Mouse (Mus musculus) heart, embryonic 12.5 days (tissue): ENCODE results near the gene Tex33. TPM values are rescaled to one million over a fixed set of nuclear protein-coding genes. Genes with fewer than 3 reads are reported as not detected.
A peak's percentile ranks its signal among the peaks of the same experiment; 100 is the strongest.

Experiments
- ATAC-seq: fragments of 200-750 bp; cut with Nextera tagmentation; 2 replicates; pipeline ENCODE4 v1.8.0; 2017; ENCODE audit warnings: moderate TSS enrichment, moderate library complexity; ENCODE audit not compliant: insufficient number of reproducible peaks, low FRiP score
- H3K27ac ChIP-seq: fragments of 300-500 bp; sonication (generic); 2 replicates; pipeline ENCODE4 v1.5.1; 2016; ENCODE audit warnings: mild to moderate bottlenecking, moderate library complexity; ENCODE audit not compliant: poor library complexity, severe bottlenecking
- H3K27me3 ChIP-seq: fragments of 300-500 bp; sonication (generic); replicated peaks from 2 replicates; pipeline ENCODE4 v1.6.1; 2016; ENCODE audit warnings: mild to moderate bottlenecking, moderate library complexity
- H3K36me3 ChIP-seq: fragments of 300-500 bp; sonication (generic); 2 replicates; pipeline ENCODE4 v1.6.1; 2016; ENCODE audit warnings: mild to moderate bottlenecking, moderate library complexity
- H3K4me1 ChIP-seq: fragments of 300-500 bp; sonication (generic); replicated peaks from 2 replicates; pipeline ENCODE4 v1.6.1; 2016; ENCODE audit warnings: mild to moderate bottlenecking
- H3K4me2 ChIP-seq: fragments of 300-500 bp; sonication (generic); 2 replicates; pipeline ENCODE4 v1.6.1; 2016; ENCODE audit warnings: mild to moderate bottlenecking, moderate library complexity
- H3K4me3 ChIP-seq: fragments of 300-500 bp; sonication (generic); 2 replicates; pipeline ENCODE4 v1.5.1; 2016; ENCODE audit warnings: mild to moderate bottlenecking
- H3K9ac ChIP-seq: fragments of 300-500 bp; sonication (generic); 2 replicates; pipeline ENCODE4 v1.6.1; 2016; ENCODE audit warnings: mild to moderate bottlenecking, moderate library complexity
- H3K9me3 ChIP-seq: fragments of 300-500 bp; sonication (generic); replicated peaks from 2 replicates; pipeline ENCODE4 v1.6.1; 2016; ENCODE audit warnings: mild to moderate bottlenecking, moderate library complexity
- WGBS: fragments of 180-500 bp; shearing (Covaris S2); methylation state at CpG from one replicate; pipeline ENCODE4 v1.1.7; 2016; 5-methylcytosine and 5-hydroxymethylcytosine counted together
- polyA plus RNA-seq: library from polyadenylated mRNA; unstranded; fragments of >200 nt; fragmentation: Nextera tagmentation; extraction: Ambion mirVana; gene quantifications from 2 replicates; pipeline ENCODE4 v1.2.1, GENCODE M21; 2016

Gene Tex33
- polyA plus RNA-seq, 1 experiment from 2014 or later, result not detected

DNA sequence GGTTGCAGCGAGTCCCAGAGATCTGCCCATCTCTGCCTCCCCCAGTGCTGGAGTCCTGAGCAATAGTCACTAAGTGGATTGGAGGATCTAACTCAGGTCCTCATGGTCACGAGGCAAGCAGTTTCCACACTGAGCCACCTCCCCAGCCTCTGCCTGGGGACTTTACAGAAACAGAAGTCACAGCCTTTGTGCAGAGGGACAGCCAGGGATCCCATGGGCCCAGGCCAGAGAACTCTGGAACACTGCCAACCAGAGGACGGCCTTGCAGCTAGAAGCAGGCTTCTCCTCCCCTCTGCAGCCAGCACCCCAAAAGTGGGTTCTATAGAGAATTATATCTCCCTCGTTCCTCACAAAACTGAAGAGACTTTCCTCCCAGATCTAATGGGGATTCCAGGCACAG lies 6.2 kb upstream of the Tex33 start:
- no peaks in the 10 kb centered on the region for H3K27me3 ChIP-seq
- 49% methylated on average over 4 of the region's 4 CpGs for WGBS
- H3K9me3 ChIP-seq, result no peaks in the 10 kb centered on the region
- H3K9ac ChIP-seq, result peak overlapping the region; percentile 25; the same call in 1 of the 2 replicates
- no peaks in the 10 kb centered on the region for H3K36me3 ChIP-seq
- no peak overlapping the region for H3K4me2 ChIP-seq
- no peak for ATAC-seq
- no peak overlapping the region for H3K4me3 ChIP-seq
- H3K27ac ChIP-seq, result no peak overlapping the region
- peaks cover 44% of the 10 kb centered on the region for H3K4me1 ChIP-seq

DNA sequence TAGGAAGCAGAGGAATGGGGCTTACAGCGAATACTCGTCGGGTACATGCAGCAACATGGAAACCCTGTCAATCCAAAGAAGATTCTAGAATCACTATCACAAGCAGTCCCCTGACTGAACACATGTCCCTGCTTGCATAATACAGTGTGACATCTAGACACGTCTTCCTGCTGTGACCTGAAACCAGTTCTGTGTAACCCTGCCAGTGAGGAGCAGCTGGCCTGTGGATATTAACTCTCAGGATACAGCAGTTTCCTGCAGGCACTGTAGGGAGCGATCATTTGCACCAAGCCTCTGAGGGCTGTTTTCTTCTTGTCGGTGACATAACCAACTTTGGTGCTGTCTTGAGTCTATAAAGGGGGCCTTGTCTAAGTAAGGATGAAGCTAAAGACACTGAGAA lies 5.6 kb upstream of the Tex33 start:
- no peaks in the 10 kb centered on the region for H3K9me3 ChIP-seq
- no peaks in the 10 kb centered on the region for H3K27me3 ChIP-seq
- no peak overlapping the region for H3K4me3 ChIP-seq
- H3K9ac ChIP-seq, result peak overlapping the region; percentile 25; the same call in 1 of the 2 replicates
- no peak overlapping the region for H3K4me2 ChIP-seq
- H3K36me3 ChIP-seq, result no peaks in the 10 kb centered on the region
- no peak for ATAC-seq
- peaks cover 42% of the 10 kb centered on the region for H3K4me1 ChIP-seq
- H3K27ac ChIP-seq, result no peak overlapping the region
- WGBS, result 74% methylated on average over 6 of the region's 6 CpGs

DNA sequence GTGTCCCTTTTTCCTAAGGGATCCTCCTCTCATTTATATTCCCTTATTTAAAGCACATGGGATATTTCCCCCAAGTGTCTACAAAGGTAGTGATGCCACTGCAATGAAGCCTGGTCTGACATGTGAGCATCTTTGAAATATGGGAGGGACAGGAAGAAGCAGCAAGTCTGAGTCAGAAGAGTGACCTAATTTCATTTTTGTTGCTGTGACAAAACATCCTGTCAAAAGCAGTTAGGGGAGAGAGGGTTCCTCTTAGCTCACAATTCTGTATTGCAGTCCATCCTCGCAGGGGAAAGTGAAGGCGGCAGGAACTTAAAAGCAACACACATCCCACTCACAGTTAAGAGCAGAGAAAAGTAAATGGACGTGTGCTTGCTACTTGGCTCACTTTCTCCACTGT lies 4.9 kb downstream of the Tex33 start:
- no peaks in the 10 kb centered on the region for H3K27me3 ChIP-seq
- 70% methylated on average over 3 of the region's 3 CpGs for WGBS
- no peaks in the 10 kb centered on the region for H3K4me1 ChIP-seq
- ATAC-seq, result no peak
- no peak overlapping the region for H3K27ac ChIP-seq
- no peak overlapping the region for H3K9ac ChIP-seq
- no peaks in the 10 kb centered on the region for H3K9me3 ChIP-seq
- H3K4me2 ChIP-seq, result no peak overlapping the region
- no peaks in the 10 kb centered on the region for H3K36me3 ChIP-seq
- no peak overlapping the region for H3K4me3 ChIP-seq

DNA sequence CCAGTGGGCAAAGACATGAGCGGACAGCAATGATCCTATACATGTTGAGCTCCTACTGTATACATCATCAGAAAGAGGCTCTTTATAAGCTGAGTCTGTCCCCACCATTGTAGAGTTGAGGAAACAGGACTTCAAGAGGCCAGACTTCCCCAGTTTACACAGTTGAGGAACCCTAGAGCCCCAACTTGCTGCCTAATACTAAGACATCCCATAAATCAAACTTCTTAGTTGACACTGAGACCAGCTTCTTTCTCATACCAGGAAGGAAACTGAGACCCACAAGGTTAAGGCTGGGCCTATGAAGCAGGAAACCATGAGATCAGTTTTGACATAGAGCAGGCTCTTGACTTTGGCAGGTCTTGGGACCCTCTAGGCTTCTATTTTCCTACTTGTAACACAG lies 10.1 kb downstream of the Tex33 start:
- no peak overlapping the region for H3K27ac ChIP-seq
- H3K36me3 ChIP-seq, result no peaks in the 10 kb centered on the region
- 93% methylated on average over 1 of the region's 1 CpGs for WGBS
- no peaks in the 10 kb centered on the region for H3K9me3 ChIP-seq
- H3K4me2 ChIP-seq, result no peak overlapping the region
- H3K9ac ChIP-seq, result no peak overlapping the region
- H3K4me1 ChIP-seq, result no peaks in the 10 kb centered on the region
- ATAC-seq, result no peak
- H3K4me3 ChIP-seq, result no peak overlapping the region
- no peaks in the 10 kb centered on the region for H3K27me3 ChIP-seq

DNA sequence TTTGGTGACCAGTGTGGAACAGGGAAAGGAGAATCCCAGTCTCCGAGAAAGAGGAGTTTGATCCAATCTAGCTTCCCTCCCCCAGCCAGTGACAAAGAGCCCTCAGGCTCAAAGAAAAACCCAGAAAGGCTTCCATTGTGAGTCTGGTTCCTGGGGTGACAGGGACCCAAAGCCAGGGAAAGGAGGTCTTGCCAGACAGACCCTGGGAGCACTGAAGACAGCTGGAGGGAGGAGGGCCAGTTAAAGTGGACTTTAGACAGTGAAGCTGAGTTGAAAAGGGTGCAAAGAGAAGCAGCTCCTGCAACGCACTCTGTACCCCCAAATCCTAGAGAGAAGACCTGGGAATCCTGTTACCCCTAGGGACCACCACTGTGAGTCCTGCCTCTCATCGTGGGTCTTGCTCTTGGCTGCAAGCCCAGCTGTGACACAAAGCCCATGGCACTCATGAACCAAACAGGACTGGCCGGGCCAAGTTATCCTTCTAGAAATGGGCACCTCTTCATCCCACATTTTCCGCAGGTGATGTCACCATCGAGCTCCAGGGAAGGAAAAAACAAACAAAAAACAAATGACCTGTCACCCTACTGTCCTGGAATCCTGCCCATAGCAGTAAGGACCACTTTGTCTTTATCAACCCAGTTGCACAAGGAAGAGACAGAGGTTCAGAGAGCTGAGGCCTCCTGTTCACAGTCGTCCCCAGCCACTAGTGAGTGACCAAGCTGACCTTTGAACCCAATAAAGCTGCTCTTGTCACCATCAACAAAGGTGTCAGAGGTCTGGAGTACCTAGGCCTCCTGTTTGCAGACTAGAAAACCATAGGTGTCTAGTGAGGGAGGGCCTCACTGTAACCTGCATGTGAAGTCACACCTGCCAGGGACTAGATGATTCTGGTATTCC lies 11.2 kb downstream of the Tex33 start:
- 63% methylated on average over 7 of the region's 7 CpGs for WGBS

DNA sequence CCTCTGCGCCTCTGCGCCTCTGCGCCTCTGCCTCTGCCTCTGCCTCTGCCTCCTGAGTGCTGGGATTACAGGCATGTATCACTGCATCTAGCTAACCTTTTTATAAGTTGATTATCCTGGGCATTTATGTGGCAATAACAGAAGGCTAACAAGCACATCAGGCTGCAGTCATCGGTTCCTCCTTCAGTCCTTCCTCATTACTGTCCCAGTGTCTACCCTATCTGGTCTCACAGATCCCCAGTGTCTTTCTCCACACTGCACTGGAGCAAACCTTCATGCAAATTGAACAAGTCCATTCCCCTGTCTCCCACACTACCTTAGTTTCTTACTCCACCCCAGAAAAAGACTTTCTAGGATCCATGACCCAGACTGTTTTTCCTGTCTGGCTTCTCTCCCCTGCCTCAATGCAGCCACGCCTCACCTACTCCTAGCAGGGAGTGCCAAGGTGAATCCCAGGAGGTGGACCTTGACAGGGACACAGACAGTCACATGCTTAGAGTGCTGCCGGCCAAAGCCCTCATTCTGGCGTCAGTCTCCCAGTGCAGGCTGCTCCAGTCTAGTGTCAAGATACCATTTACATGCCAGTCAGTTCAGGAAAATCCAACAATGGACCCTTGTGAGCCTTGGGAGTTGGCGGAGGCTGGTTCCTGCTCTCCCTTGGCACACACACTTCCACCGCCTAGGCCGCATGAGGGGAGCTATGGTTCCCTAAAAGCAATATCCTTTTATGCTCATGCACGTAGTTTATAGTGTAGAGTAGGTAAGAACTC lies 12.1 kb downstream of the Tex33 start:
- Histone ChIP-seq H3K9me3 (peaks cover 7% of the 10 kb centered on the region; the same call in 1 of the 2 replicates), H3K4me1 (no peaks in the 10 kb centered on the region), H3K27me3 (0 out of 2 replicates have a peak, but pooled peaks cover under 1% of the 10 kb centered on the region), H3K9ac (no peak overlapping the region), H3K27ac (no peak overlapping the region), H3K4me3 (no peak overlapping the region), H3K4me2 (no peak overlapping the region), H3K36me3 (no peaks in the 10 kb centered on the region)
- ATAC-seq, result no peak
- WGBS, result 75% methylated on average over 11 of the region's 11 CpGs

More for the DNA sequence above, 11.2 kb downstream of the Tex33 start:
- no peak for ATAC-seq
- Histone ChIP-seq H3K4me3 (no peak overlapping the region), H3K36me3 (no peaks in the 10 kb centered on the region), H3K9ac (no peak overlapping the region), H3K27me3 (no peaks in the 10 kb centered on the region), H3K4me2 (no peak overlapping the region), H3K27ac (0 out of 2 replicates have a peak overlapping the region, but pooled peaks have one; percentile 34), H3K9me3 (peaks cover 2% of the 10 kb centered on the region; the same call in 1 of the 2 replicates), H3K4me1 (no peaks in the 10 kb centered on the region)

DNA sequence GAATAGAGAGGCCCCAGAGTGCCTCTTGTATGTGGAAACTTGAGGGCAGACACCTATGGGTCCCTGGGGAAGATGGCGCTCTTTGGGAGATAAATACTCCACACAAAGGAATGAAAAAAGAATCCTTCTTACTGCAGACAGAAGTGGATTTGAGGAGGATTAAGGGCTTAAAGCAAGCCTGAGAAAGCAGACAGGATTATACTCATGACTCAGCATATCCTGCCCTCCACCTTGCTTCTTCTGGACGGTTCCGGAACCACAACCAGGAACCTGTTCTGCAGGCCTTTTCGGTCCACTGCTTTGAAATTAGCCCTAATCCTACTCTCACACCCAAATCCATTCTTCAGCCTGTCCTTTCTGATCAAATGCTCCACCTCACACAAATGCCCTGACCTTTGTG lies 13.6 kb downstream of the Tex33 start:
- ATAC-seq, result no peak
- no peaks in the 10 kb centered on the region for H3K4me1 ChIP-seq
- H3K4me3 ChIP-seq, result no peak overlapping the region
- no peak overlapping the region for H3K4me2 ChIP-seq
- no peak overlapping the region for H3K27ac ChIP-seq
- 87% methylated on average over 4 of the region's 4 CpGs for WGBS
- no peaks in the 10 kb centered on the region for H3K36me3 ChIP-seq
- 0 out of 2 replicates have a peak, but pooled peaks cover 6% of the 10 kb centered on the region for H3K27me3 ChIP-seq
- peaks cover 7% of the 10 kb centered on the region; the same call in 1 of the 2 replicates for H3K9me3 ChIP-seq
- no peak overlapping the region for H3K9ac ChIP-seq

DNA sequence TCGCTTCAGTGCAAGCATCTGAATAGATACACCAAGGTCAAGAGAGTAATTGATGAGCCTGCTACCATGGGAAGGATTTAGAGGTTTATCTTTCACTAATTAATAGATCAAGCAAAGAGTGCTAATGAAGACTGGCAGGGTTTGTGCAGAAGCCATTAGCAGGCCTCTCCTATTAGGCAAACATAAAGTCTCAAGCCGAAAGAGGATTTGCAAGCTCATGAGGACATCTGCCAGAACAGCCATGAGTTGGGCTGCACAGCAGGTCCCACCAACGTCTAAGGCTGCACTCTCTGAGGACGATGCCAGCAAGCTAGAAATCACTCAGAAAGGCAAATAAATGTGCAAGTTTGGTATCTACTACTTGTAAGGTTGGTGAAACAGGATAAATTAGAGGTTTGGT lies 15.0 kb downstream of the Tex33 start:
- Histone ChIP-seq H3K4me3 (no peak overlapping the region), H3K9me3 (peaks cover 7% of the 10 kb centered on the region; the same call in 1 of the 2 replicates), H3K27ac (no peak overlapping the region), H3K9ac (no peak overlapping the region), H3K36me3 (no peaks in the 10 kb centered on the region), H3K4me1 (no peaks in the 10 kb centered on the region), H3K27me3 (peaks cover 6% of the 10 kb centered on the region; the same call in 1 of the 2 replicates), H3K4me2 (no peak overlapping the region)
- 69% methylated on average over 4 of the region's 4 CpGs for WGBS
- no peak for ATAC-seq

DNA sequence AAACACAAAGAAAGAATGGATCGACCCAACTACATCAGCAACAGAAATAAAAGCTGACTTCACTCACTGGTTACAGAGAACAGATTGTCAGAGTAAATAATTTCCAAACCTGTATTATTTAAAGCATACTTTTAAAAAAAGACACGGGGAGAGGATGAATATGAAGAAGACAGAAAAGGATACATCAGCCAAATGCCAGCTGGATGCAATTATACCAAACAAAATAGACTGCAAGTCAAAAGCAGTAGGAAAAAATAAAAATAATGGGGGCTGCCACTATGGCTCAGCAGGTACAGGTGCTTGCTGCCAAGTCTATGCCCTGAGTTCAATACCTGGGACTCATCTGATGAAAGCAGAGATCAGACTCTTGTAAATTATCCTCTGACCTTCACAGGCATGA lies 15.5 kb downstream of the Tex33 start:
- Histone ChIP-seq H3K4me2 (no peak overlapping the region), H3K27ac (no peak overlapping the region), H3K4me1 (no peaks in the 10 kb centered on the region), H3K36me3 (no peaks in the 10 kb centered on the region), H3K4me3 (no peak overlapping the region), H3K9me3 (peaks cover 7% of the 10 kb centered on the region; the same call in 1 of the 2 replicates), H3K9ac (no peak overlapping the region), H3K27me3 (peaks cover 9% of the 10 kb centered on the region; the same call in 1 of the 2 replicates)
- WGBS, result 66% methylated on average over 2 of the region's 2 CpGs
- no peak for ATAC-seq

DNA sequence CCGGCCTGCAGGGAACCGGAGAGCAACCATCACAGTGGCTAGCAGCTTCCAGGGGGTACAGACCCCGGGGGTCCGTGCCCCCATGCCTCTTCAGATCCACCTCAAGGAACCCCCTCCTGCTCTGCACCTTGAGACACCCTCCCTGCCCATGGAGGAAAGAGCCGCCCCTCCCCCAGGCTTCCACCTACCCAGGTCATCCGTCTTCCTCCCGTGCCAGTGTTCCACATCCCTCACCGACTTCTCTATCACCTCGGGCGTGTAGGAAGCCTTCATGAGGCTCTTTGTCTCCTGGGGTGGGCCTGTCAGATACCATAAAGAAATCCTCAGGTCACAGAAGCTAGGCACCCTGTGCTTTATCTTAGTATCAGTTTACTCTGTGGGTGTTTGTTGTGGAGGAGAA lies 17.2 kb downstream of the Tex33 start:
- H3K27ac ChIP-seq, result no peak overlapping the region
- H3K4me1 ChIP-seq, result no peaks in the 10 kb centered on the region
- ATAC-seq, result no peak
- 79% methylated on average over 10 of the region's 10 CpGs for WGBS
- no peak overlapping the region for H3K4me3 ChIP-seq
- no peaks in the 10 kb centered on the region for H3K36me3 ChIP-seq
- peaks cover 7% of the 10 kb centered on the region; the same call in 1 of the 2 replicates for H3K9me3 ChIP-seq
- peaks cover 9% of the 10 kb centered on the region; the same call in 1 of the 2 replicates for H3K27me3 ChIP-seq
- H3K9ac ChIP-seq, result no peak overlapping the region
- H3K4me2 ChIP-seq, result no peak overlapping the region

DNA sequence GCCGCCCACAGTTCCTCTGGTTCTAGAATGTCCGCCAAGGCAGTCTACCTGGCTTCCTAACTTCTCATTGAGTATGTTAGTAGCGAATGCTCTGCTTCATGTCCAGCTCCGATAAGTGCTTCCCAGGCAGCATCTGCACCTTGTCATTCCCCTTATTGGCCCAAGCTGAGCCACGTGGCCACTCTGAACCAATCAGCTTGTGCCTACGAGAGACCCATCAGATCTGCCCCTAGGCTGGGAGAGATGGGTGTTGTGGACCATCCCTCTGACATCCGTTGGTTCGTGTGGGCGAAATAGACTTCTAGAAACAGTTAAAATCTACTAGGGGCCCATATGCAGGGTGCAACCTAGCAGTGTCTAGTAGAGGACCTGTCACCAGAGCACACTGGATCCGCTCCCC lies 17.9 kb downstream of the Tex33 start:
- no peak overlapping the region for H3K4me3 ChIP-seq
- H3K27me3 ChIP-seq, result peaks cover 9% of the 10 kb centered on the region; the same call in 1 of the 2 replicates
- no peaks in the 10 kb centered on the region for H3K4me1 ChIP-seq
- H3K9me3 ChIP-seq, result peaks cover 7% of the 10 kb centered on the region; the same call in 1 of the 2 replicates
- no peak overlapping the region for H3K27ac ChIP-seq
- no peak for ATAC-seq
- WGBS, result 78% methylated on average over 10 of the region's 10 CpGs
- H3K36me3 ChIP-seq, result no peaks in the 10 kb centered on the region
- H3K4me2 ChIP-seq, result no peak overlapping the region
- no peak overlapping the region for H3K9ac ChIP-seq
